In the genomic region with DNA sequence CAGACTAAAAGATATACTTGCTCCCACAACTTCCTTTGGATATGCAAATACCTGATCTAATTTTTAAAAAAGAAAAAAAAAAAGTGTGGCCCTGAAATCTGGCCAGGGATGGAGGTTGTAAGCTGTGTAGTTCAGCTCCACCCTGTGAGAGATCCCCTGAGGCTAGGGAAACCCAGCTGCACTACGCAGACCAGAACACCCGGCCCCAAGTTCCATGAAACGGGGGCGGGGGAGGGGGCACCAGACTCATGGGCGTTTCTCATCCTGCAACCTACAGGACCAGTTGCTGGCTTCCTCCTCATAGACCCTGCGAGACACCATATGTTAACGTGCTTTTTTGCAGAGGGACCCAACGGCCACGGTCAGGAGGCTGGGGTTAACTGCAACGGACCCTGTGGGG, we compare ENCODE assay signal across 19 mouse cellular contexts. TPM values are rescaled to one million over a fixed set of nuclear protein-coding genes. Genes with fewer than 3 reads are reported as not detected.
"Had no signal": no experiment of that assay in that cellular context is flagged by ENCODE, and none has a peak within 500 bp of the region (broad histone marks: within the 10 kb centered on the region; RNA-seq: fewer than 3 reads in every experiment).

No protein-coding gene starts in this region.

- H3K4me1 ChIP-seq: kidney, embryonic 15.5 days; lung, embryonic 15.5 days; stomach, embryonic 15.5 days had no signal

- DNase-seq: kidney, adult 11 months; kidney, adult 8-10 months; kidney, postnatal 10 days; kidney, postnatal 36 days; layer of hippocampus, postnatal 36 days; lung, adult 18-20 months; lung, postnatal 10 days; lung, postnatal 4 days; midbrain, embryonic 14.5 days; right cerebral cortex, postnatal 14 days; thymus, adult 2 months; thymus, postnatal 14 days; thymus, postnatal 4 days had no signal

- H3K27me3 ChIP-seq: kidney, embryonic 15.5 days; lung, embryonic 15.5 days; stomach, embryonic 15.5 days had no signal

- H3K27ac ChIP-seq: kidney, embryonic 15.5 days; left cerebral cortex, adult 2 months; liver, embryonic 14.5 days; lung, embryonic 15.5 days; stomach, embryonic 15.5 days had no signal

- H3K4me3 ChIP-seq: kidney, embryonic 15.5 days; left cerebral cortex, adult 2 months; lung, embryonic 15.5 days; stomach, embryonic 15.5 days had no signal

- H3K36me3 ChIP-seq: kidney, embryonic 15.5 days; lung, embryonic 15.5 days; stomach, embryonic 15.5 days had no signal

RNA-seq across cellular contexts. Expression of a gene that starts 24.6 kb away (rescaled TPM):
- total RNA-seq: megakaryocyte-erythroid progenitor cell, adult 5-6 weeks had no signal
